Mouse (Mus musculus): ENCODE measurements around the gene Anxa3.

The Anxa3 gene

GRCm38 (mm10) chr5:96792936-96793718, at the start of gene Anxa3:
TSS of gene Anxa3 (plus strand) at chr5:96793339.
- DNase-seq = peak; percentile 70 to 82

GRCm38 (mm10) chr5:96747195-96747984, 45.7 kb upstream of the Anxa3 start:
- no peak for DNase-seq

GRCm38 (mm10) chr5:96757615-96758014, 35.5 kb upstream of the Anxa3 start:
- no peak for DNase-seq

GRCm38 (mm10) chr5:96762021-96762420, 31.1 kb upstream of the Anxa3 start:
- DNase-seq = no peak

DNA sequence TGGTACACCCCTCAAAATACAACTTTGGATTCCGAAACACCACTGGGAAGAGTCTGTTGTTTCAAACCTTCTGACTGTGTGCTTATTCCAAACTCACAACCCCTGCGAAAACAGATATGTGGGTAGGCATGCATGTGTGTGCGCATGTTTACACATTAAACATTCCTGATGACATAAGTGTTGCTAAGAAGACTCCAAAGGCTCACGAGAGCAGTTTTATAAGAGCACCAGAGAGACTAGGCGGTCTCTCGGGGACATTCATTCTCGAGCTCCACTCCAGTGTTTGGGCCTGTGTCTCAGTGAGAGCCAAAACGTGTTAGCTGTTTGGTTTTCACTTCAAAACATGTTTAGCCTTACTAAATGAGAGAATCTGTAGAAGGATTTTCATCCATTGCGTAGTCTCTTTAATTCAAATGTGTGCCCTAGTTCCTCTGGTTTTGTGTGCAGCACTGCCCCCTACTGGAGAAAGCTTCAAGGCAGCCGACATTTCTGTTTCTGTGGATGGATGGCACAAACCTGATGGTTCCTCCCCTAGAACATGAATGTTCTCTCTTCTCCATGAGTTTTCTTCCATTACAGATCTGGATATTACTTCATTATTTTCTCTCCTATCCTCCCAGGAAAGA, 24.2 kb upstream of the Anxa3 start:
- DNase-seq = peak; percentile 80 to 83

DNA sequence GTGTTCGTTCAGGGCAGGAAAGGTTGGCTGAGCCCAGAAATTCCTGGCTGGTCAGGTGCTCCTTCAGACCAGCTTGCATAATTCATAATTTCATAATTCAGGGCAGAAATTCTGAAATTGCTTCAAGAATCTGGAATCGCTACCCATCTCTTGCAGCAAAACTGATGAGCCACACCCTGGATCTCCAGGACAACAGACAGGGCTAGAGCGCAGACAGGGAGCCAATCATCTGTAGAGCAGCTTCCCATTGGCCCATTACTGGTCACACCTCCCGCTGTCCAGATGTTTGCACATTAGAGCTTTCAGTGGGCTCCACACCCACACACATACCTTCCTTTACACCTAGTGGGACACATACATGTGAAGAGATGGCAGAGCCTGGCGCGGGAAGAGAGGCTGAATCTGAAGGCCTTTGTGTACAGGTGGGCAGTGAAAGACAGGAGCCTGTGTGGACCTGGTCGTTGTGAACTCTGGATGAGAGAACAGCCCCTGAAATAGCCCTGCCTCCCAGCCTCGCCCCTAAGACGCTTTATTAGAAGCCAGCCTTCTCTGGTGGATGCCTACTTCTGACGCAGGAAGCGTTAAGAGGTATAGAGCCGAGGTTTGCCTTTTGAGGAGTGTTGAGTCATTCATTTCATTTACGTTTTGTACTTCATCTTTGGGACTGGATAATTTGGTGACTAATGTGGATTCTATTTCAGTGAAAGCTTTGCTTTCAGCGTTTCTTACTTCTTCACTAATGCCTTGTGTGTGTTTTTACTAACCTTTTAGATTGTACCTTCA, 9.4 kb upstream of the Anxa3 start:
- DNase-seq = no peak

GRCm38 (mm10) chr5:96785096-96785495, 8.0 kb upstream of the Anxa3 start:
- DNase-seq = no peak

DNA sequence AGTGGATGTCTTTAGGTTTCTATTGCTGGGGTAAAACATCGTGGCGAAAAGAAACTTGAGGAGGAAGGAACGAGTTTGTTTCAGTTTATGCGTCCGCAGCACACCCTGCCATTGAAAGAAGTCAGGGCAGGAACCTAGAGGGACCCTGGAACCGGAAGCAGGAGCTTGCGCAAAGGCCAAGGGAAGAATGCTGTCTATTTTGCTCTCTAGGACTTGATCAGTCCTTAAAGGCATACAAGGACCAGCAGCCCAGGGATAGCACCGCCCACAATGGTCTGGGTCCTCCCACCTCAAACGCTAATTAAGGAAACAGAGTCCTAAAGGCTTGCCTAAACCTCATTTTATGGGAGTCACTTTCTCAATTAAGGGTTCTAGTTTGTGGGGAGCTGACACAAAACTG, 717 bp upstream of the Anxa3 start:
- peak; percentile 44 to 57 for DNase-seq

- DNase-seq = no peak
Observed at GRCm38 (mm10) chr5:96793953-96794635, 955 bp downstream of the Anxa3 start.

GRCm38 (mm10) chr5:96795752-96796151, 2.6 kb downstream of the Anxa3 start:
- DNase-seq = no peak

GRCm38 (mm10) chr5:96797465-96797864, 4.3 kb downstream of the Anxa3 start:
- DNase-seq = no peak

- no peak for DNase-seq
Observed at GRCm38 (mm10) chr5:96799165-96799564, 6.0 kb downstream of the Anxa3 start.

GRCm38 (mm10) chr5:96799969-96800368, 6.8 kb downstream of the Anxa3 start:
- no peak for DNase-seq

DNA sequence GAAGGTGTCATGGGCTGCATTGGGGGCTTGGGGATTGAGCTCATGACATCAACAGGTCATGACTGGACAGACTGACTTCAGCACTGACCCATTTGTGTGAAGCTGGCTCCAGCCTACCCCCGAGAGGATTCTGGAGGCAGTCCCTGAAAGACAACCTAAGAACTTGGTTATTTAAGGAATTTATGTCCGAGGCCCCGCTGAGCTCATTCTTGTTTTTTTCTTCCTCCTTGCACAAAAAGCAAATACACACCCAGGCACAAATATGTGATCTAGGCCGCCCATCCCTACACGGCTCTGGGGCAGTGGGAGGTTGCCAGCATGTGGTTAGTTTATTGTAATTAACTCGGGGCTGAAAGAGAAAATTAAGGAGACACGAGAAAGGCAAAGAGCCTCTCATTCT, 9.0 kb downstream of the Anxa3 start:
- DNase-seq = peak; percentile 27 to 49

GRCm38 (mm10) chr5:96803091-96803490, 10.0 kb downstream of the Anxa3 start:
- DNase-seq = peak; percentile 34 to 56

DNA sequence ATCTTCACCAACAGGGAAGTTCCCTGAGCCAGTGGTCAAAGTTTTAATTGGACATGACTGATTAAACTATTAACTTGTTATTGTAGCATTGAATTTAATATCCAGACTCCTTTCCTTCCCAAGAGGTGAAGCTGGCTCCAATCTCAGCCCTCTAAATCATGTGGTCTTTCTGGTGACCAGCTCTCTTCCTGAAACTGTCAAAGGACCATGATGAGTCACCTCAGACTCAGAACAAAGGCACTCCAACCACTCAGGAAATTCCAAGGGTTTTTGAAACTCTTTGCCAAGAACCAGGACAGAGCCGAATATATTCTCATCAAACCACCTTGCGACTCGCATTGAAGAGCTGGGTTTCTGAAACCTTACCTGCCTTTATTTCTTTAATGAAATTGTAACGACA, 11.2 kb downstream of the Anxa3 start:
- no peak for DNase-seq

- no peak for DNase-seq
Observed at GRCm38 (mm10) chr5:96804813-96805212, 11.7 kb downstream of the Anxa3 start.

DNA sequence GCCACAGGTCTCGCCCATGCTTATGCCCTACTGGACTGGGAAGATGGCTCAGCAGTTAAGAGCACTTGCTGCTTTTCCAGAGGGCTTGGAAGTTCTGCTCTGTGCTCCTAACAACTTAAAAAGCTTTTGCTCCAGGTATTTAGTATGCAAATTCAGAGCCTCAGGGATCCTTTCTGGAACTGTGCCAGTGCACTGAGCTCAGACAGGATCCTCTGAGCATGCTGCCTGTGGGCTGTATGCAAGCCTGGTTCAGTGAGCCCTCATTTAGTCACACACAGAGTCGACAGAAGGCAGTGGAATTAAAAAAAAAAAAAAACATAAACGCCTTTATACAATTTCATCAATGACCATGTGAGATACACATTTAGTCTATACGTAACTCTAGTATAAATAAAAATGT, 17.5 kb downstream of the Anxa3 start:
- peak in 1 of 2 experiments; percentile 32 for DNase-seq

- no peak for DNase-seq
Observed at GRCm38 (mm10) chr5:96824769-96825327, 31.7 kb downstream of the Anxa3 start.

GRCm38 (mm10) chr5:96827176-96827575, 34.0 kb downstream of the Anxa3 start:
- no peak for DNase-seq

GRCm38 (mm10) chr5:96834338-96834737, 41.2 kb downstream of the Anxa3 start:
- DNase-seq = no peak

DNA sequence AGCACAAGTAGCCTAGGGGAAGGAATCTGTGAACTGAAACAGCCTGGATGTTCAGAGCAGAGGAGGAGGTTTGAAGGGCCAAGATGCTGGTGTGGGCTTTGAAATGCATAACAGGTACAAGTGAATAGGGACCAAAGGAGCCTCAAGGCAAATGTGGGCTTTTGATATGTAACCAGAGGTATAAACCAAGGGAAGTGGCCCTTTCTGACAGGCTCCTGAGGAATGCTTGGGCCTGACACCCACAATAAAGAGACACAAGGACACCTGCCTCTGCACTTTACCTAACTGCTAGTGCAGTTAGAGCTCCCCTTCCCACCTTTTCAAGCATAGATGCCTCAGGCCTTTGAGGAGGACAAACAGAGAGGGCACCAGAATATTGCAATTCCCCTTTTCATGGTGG, 54.8 kb downstream of the Anxa3 start:
- no peak for DNase-seq
